Mouse (Mus musculus): ENCODE measurements around the gene Zfp109.

DNA sequence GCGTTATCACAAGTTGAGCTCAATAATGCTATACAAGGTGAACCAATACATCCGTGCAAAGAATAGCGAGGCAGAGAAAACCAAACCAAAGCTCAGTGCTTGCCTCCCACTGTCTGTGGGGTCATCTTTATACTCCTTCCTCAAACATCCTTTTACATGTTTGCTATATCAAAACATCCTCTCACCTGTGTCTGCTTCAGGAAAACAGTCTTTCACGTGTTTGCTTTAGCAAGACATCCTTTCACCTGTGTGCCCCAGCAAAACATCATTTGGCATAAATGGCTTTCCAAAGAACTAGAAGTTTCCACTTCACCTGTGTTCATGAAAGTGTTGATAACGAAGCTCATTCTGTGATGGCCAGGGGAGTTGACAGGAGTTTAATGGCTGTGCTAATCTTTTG, 26.0 kb downstream of the Zfp109 start, which contains the start of gene Zfp111:
- TF ChIP-seq CTCF (IDR thresholded peaks at IDR 0.05; ENCODE audit: borderline replicate concordance, insufficient read depth, low read length) = no peak
- no peak for TF ChIP-seq POLR2A (IDR thresholded peaks at IDR 0.05; ENCODE audit: low read depth, low read length)
